Mouse (Mus musculus) olfactory bulb, adult 2 months (tissue): ENCODE measurements around the gene 1110065P20Rik. TPM values are rescaled to one million over a fixed set of nuclear protein-coding genes. Genes with fewer than 3 reads are reported as not detected.

Source experiments
- H3K27ac ChIP-seq: fragments of 200-500 bp; 2 replicates; pipeline ENCODE4 v1.5.1; 2012; ENCODE audit warnings: low read depth, low read length; ENCODE audit not compliant: insufficient read depth
- H3K4me1 ChIP-seq: fragments of 200-500 bp; 2 replicates; pipeline ENCODE4 v1.6.1; 2012; ENCODE audit warnings: low read length; ENCODE audit not compliant: control insufficient read depth, insufficient read depth
- H3K4me3 ChIP-seq: fragments of 200-500 bp; 2 replicates; pipeline ENCODE4 v1.5.1; 2012; ENCODE audit warnings: mild to moderate bottlenecking, low read depth, low read length, moderate library complexity; ENCODE audit not compliant: insufficient read depth
- CTCF ChIP-seq: fragments of 200-500 bp; IDR thresholded peaks from 2 replicates; pipeline ENCODE4 v1.5.1; 2012; ENCODE audit warnings: low read depth, mild to moderate bottlenecking, low read length, moderate library complexity; ENCODE audit not compliant: insufficient read depth
- POLR2A ChIP-seq: fragments of 200-500 bp; IDR thresholded peaks from 2 replicates; pipeline ENCODE4 v1.6.1; 2012; ENCODE audit warnings: mild to moderate bottlenecking, low read depth, low read length, moderate library complexity; ENCODE audit not compliant: insufficient read depth
- WGBS: fragments of 180-500 bp; shearing (Covaris S2); methylation state at CpG from one replicate; pipeline ENCODE4 v1.1.7; 2018; 5-methylcytosine and 5-hydroxymethylcytosine counted together
- polyA plus RNA-seq: library from polyadenylated mRNA; stranded (reverse); fragments of >200 nt; gene quantifications from 2 replicates; pipeline ENCODE4 v1.2.4, GENCODE M21; 2012; ENCODE audit warnings: low replicate concordance; ENCODE audit not compliant: missing spikeins, insufficient read depth, insufficient read length

1110065P20Rik gene
- polyA plus RNA-seq, 1 experiment = not detected

- TF ChIP-seq CTCF (no peak; the same call in 1 of the 2 replicates), POLR2A (peak; percentile 73)
- H3K27ac ChIP-seq = peak overlapping the region; percentile 97
- 1% methylated on average over 53 of the region's 53 CpGs for WGBS
- H3K4me1 ChIP-seq = peaks cover 14% of the 10 kb centered on the region
- peak overlapping the region; percentile 99 for H3K4me3 ChIP-seq
These were observed 48.4 kb downstream of the 1110065P20Rik start for GRCm38 (mm10) chr4:124802309-124803260.

- H3K4me1 ChIP-seq = peaks cover 11% of the 10 kb centered on the region
These were observed 49.3 kb downstream of the 1110065P20Rik start, which contains the start of gene Mtf1 for GRCm38 (mm10) chr4:124801552-124802308. Mtf1 (plus strand) TSS chr4:124802104.

More at GRCm38 (mm10) chr4:124801552-124802308, 49.3 kb downstream of the 1110065P20Rik start, which contains the start of gene Mtf1:
- Histone ChIP-seq H3K4me3 (peak within 1 kb of the TSS; percentile 99), H3K27ac (peak within 1 kb of the TSS; percentile 97)
- WGBS = 2% methylated on average over 21 of the region's 21 CpGs
- TF ChIP-seq POLR2A (no peak), CTCF (peak; percentile 92)

Other genes with a start within 250 kb of the 1110065P20Rik start
- not detected in 2 replicates for gene 3100002H09Rik, start 240.4 kb downstream of the 1110065P20Rik start, polyA plus RNA-seq
- gene Pou3f1, start 194.4 kb downstream of the 1110065P20Rik start, polyA plus RNA-seq = not detected in 2 replicates
- not detected in 2 replicates for gene Utp11, start 157.6 kb downstream of the 1110065P20Rik start, polyA plus RNA-seq
- gene Fhl3, start 150.5 kb downstream of the 1110065P20Rik start, polyA plus RNA-seq = not detected in 2 replicates
- not detected in 2 replicates for gene Sf3a3, start 136.4 kb downstream of the 1110065P20Rik start, polyA plus RNA-seq
- not detected in 2 replicates for gene Inpp5b, start 109.3 kb downstream of the 1110065P20Rik start, polyA plus RNA-seq
- gene Mtf1, start 49.1 kb downstream of the 1110065P20Rik start, polyA plus RNA-seq = not detected in 2 replicates
- not detected in 2 replicates for gene Yrdc, start 517 bp downstream of the 1110065P20Rik start, polyA plus RNA-seq
- not detected in 2 replicates for gene Maneal, start 11.0 kb upstream of the 1110065P20Rik start, polyA plus RNA-seq
- gene Epha10, start 29.7 kb upstream of the 1110065P20Rik start, polyA plus RNA-seq = not detected in 2 replicates
- gene 9930104L06Rik, start 85.9 kb upstream of the 1110065P20Rik start, polyA plus RNA-seq = not detected in 2 replicates
- not detected in 2 replicates for gene Cdca8, start 88.1 kb upstream of the 1110065P20Rik start, polyA plus RNA-seq
- not detected in 2 replicates for gene Rspo1, start 135.2 kb upstream of the 1110065P20Rik start, polyA plus RNA-seq
- not detected in 2 replicates for gene Gnl2, start 165.4 kb upstream of the 1110065P20Rik start, polyA plus RNA-seq
- gene Dnali1, start 214.5 kb upstream of the 1110065P20Rik start, polyA plus RNA-seq = not detected in 2 replicates
- gene Snip1, start 215.5 kb upstream of the 1110065P20Rik start, polyA plus RNA-seq = not detected in 2 replicates
- not detected in 2 replicates for gene Meaf6, start 233.9 kb upstream of the 1110065P20Rik start, polyA plus RNA-seq